Mouse (Mus musculus) CH12.LX (cell line): Measurements from ENCODE around the gene Itprid2. TPM values are rescaled to one million over a fixed set of nuclear protein-coding genes. Genes with fewer than 3 reads are reported as not detected.
A peak's percentile ranks its signal among the peaks of the same experiment; 100 is the strongest.

Experiments used
- DNase-seq: peaks from one replicate; pipeline ENCODE4 v3.0.0-alpha.2; 2013; ENCODE audit errors: extremely low read depth
- H3K27ac ChIP-seq: 2 replicates; pipeline ENCODE4 v1.5.1; 2012; ENCODE audit warnings: low read depth, mild to moderate bottlenecking, control low read depth, moderate library complexity; ENCODE audit not compliant: insufficient read depth
- H3K27me3 ChIP-seq: replicated peaks from 2 replicates; pipeline ENCODE3; 2012; ENCODE audit warnings: inconsistent platforms
- H3K36me3 ChIP-seq, 2 experiments: replicated peaks in 1 of 2; 2 replicates each; pipeline versions ENCODE3 to v1.6.1; 2012; ENCODE audit warnings: inconsistent platforms in 1 of 2, low read length in 1 of 2, mild to moderate bottlenecking in 1 of 2, mixed read lengths in 1 of 2, moderate library complexity in 1 of 2; ENCODE audit not compliant: control insufficient read depth in 1 of 2, insufficient read depth in 1 of 2
- H3K4me1 ChIP-seq, 2 experiments: 2 replicates each; pipeline ENCODE4 v1.6.1; 2012; ENCODE audit warnings: inconsistent platforms in 1 of 2, moderate library complexity in 1 of 2; ENCODE audit not compliant: insufficient read depth in 2 of 2, control insufficient read depth in 1 of 2
- H3K4me2 ChIP-seq: 2 replicates; pipeline ENCODE4 v1.6.1; 2012; ENCODE audit warnings: low read depth, mild to moderate bottlenecking, control low read depth; ENCODE audit not compliant: poor library complexity, insufficient read depth, severe bottlenecking
- H3K4me3 ChIP-seq, 3 experiments: fragments of 150-350 bp in 1 of 3; sonication (generic) in 1 of 3; replicated peaks in 1 of 3; 2 replicates each; pipeline versions ENCODE3 to v1.5.1; 2011 to 2012; ENCODE audit warnings: low read depth in 2 of 3, low read length in 2 of 3, mild to moderate bottlenecking in 2 of 3, moderate library complexity in 2 of 3, control low read depth in 1 of 3, improper control_type of control experiment in 1 of 3, inconsistent platforms in 1 of 3, mixed read lengths in 1 of 3; ENCODE audit not compliant: poor library complexity in 1 of 3
- H3K79me2 ChIP-seq: replicated peaks from 2 replicates; pipeline ENCODE4 v1.6.1; 2012; ENCODE audit warnings: mild to moderate bottlenecking, moderate library complexity; ENCODE audit not compliant: control insufficient read depth, poor library complexity, insufficient read depth, severe bottlenecking; ENCODE audit errors: extremely low read depth
- H3K9ac ChIP-seq: 2 replicates; pipeline ENCODE4 v1.6.1; 2012; ENCODE audit warnings: low read depth, mild to moderate bottlenecking, control low read depth, moderate library complexity; ENCODE audit not compliant: insufficient read depth
- H3K9me3 ChIP-seq: replicated peaks from 2 replicates; pipeline ENCODE3; 2012; ENCODE audit warnings: low read length, inconsistent platforms, mixed read lengths
- BHLHE40 ChIP-seq: IDR thresholded peaks from 2 replicates; pipeline ENCODE4 v1.6.1; 2011; ENCODE audit warnings: mild to moderate bottlenecking, low read depth, low read length, improper control_type of control experiment
- CHD1 ChIP-seq: IDR thresholded peaks from 2 replicates; pipeline ENCODE4 v1.6.1; 2012; ENCODE audit warnings: low read depth, low read length, improper control_type of control experiment, inconsistent platforms
- CTCF ChIP-seq, 2 experiments: IDR thresholded peaks in 1 of 2; conservative IDR thresholded peaks in 1 of 2; 2 replicates each; pipeline ENCODE4 v1.5.1; 2011 to 2012; ENCODE audit warnings: low read depth in 2 of 2, low read length in 2 of 2, improper control_type of control experiment in 1 of 2, inconsistent platforms in 1 of 2, mild to moderate bottlenecking in 1 of 2, moderate library complexity in 1 of 2
- E2F4 ChIP-seq: IDR thresholded peaks from 2 replicates; pipeline ENCODE4 v1.6.1; 2011; ENCODE audit warnings: low read depth, low read length, improper control_type of control experiment; ENCODE audit not compliant: insufficient replicate concordance
- ELF1 ChIP-seq: IDR thresholded peaks from 2 replicates; pipeline ENCODE4 v1.6.1; 2014; ENCODE audit warnings: low read depth, mild to moderate bottlenecking, inconsistent platforms, low read length, improper control_type of control experiment
- EP300 ChIP-seq: IDR thresholded peaks from 2 replicates; pipeline ENCODE4 v1.6.1; 2011; ENCODE audit warnings: low read length, improper control_type of control experiment
- ETS1 ChIP-seq: conservative IDR thresholded peaks from 2 replicates; pipeline ENCODE4 v1.6.1; 2012; ENCODE audit warnings: low read depth, mild to moderate bottlenecking, inconsistent platforms, low read length, improper control_type of control experiment, moderate library complexity
- GABPA ChIP-seq: IDR thresholded peaks from 2 replicates; pipeline ENCODE4 v1.6.1; 2012; ENCODE audit warnings: low read depth, low read length, improper control_type of control experiment, inconsistent platforms; ENCODE audit not compliant: insufficient replicate concordance
- HCFC1 ChIP-seq: IDR thresholded peaks from 2 replicates; pipeline ENCODE4 v1.6.1; 2012; ENCODE audit warnings: low read depth, mild to moderate bottlenecking, inconsistent platforms, low read length, improper control_type of control experiment
- IRF4 ChIP-seq: IDR thresholded peaks from 2 replicates; pipeline ENCODE4 v1.6.1; 2014; ENCODE audit warnings: low read depth, mild to moderate bottlenecking, inconsistent platforms, low read length, improper control_type of control experiment
- JUN ChIP-seq: IDR thresholded peaks from 2 replicates; pipeline ENCODE4 v1.6.1; 2011; ENCODE audit warnings: low read depth, mild to moderate bottlenecking, low read length, improper control_type of control experiment, moderate library complexity; ENCODE audit not compliant: insufficient read depth
- JUND ChIP-seq: conservative IDR thresholded peaks from 2 replicates; pipeline ENCODE4 v1.6.1; 2011; ENCODE audit warnings: low read depth, low read length, improper control_type of control experiment
- MAZ ChIP-seq: IDR thresholded peaks from 2 replicates; pipeline ENCODE4 v1.6.1; 2012; ENCODE audit warnings: low read depth, mild to moderate bottlenecking, inconsistent platforms, low read length, improper control_type of control experiment, moderate library complexity
- MEF2A ChIP-seq: IDR thresholded peaks from 2 replicates; pipeline ENCODE4 v1.6.1; 2014; ENCODE audit warnings: low read depth, mild to moderate bottlenecking, inconsistent platforms, low read length, improper control_type of control experiment, borderline replicate concordance
- MXI1 ChIP-seq: IDR thresholded peaks from 2 replicates; pipeline ENCODE4 v1.6.1; 2011; ENCODE audit warnings: mild to moderate bottlenecking, low read depth, low read length, improper control_type of control experiment
- NRF1 ChIP-seq: IDR thresholded peaks from 2 replicates; pipeline ENCODE4 v1.6.1; 2014; ENCODE audit warnings: low read depth, mild to moderate bottlenecking, inconsistent platforms, low read length, improper control_type of control experiment, moderate library complexity
- PAX5 ChIP-seq: IDR thresholded peaks from 2 replicates; pipeline ENCODE4 v1.6.1; 2012; ENCODE audit warnings: low read length, inconsistent platforms, mixed read lengths
- POLR2A ChIP-seq: IDR thresholded peaks from 2 replicates; pipeline ENCODE4 v1.6.1; 2011; ENCODE audit warnings: low read depth, mild to moderate bottlenecking, improper control_type of control experiment, low read length
- POLR2AphosphoS2 ChIP-seq: IDR thresholded peaks from 2 replicates; pipeline ENCODE4 v1.6.1; 2011; ENCODE audit warnings: low read depth, low read length, improper control_type of control experiment
- RAD21 ChIP-seq: IDR thresholded peaks from 2 replicates; pipeline ENCODE4 v1.6.1; 2011; ENCODE audit warnings: low read depth, mild to moderate bottlenecking, low read length, improper control_type of control experiment, moderate library complexity
- RCOR1 ChIP-seq: conservative IDR thresholded peaks from 2 replicates; pipeline ENCODE4 v1.6.1; 2012; ENCODE audit warnings: low read depth, mild to moderate bottlenecking, inconsistent platforms, low read length, improper control_type of control experiment
- SIN3A ChIP-seq: IDR thresholded peaks from 2 replicates; pipeline ENCODE4 v1.6.1; 2012; ENCODE audit warnings: low read length, improper control_type of control experiment, inconsistent platforms
- SMC3 ChIP-seq: IDR thresholded peaks from 2 replicates; pipeline ENCODE4 v1.6.1; 2011; ENCODE audit warnings: low read depth, low read length, improper control_type of control experiment
- TBP ChIP-seq: conservative IDR thresholded peaks from 2 replicates; pipeline ENCODE4 v1.6.1; 2011; ENCODE audit warnings: low read depth, low read length, improper control_type of control experiment
- TCF12 ChIP-seq: IDR thresholded peaks from 2 replicates; pipeline ENCODE4 v1.6.1; 2014; ENCODE audit warnings: low read depth, mild to moderate bottlenecking, inconsistent platforms, low read length, improper control_type of control experiment
- UBTF ChIP-seq: IDR thresholded peaks from 2 replicates; pipeline ENCODE4 v1.6.1; 2012; ENCODE audit warnings: low read depth, mild to moderate bottlenecking, inconsistent platforms, low read length, improper control_type of control experiment, moderate library complexity
- USF2 ChIP-seq: conservative IDR thresholded peaks from 2 replicates; pipeline ENCODE4 v1.6.1; 2011; ENCODE audit warnings: low read depth, low read length, improper control_type of control experiment
- ZC3H11A ChIP-seq: IDR thresholded peaks from 2 replicates; pipeline ENCODE4 v1.6.1; 2012; ENCODE audit warnings: low read depth, mild to moderate bottlenecking, inconsistent platforms, low read length, improper control_type of control experiment
- ZKSCAN1 ChIP-seq: IDR thresholded peaks from 2 replicates; pipeline ENCODE4 v1.6.1; 2012; ENCODE audit warnings: low read depth, inconsistent platforms, low read length, improper control_type of control experiment, borderline replicate concordance
- ZNF384 ChIP-seq: IDR thresholded peaks from 2 replicates; pipeline ENCODE4 v1.6.1; 2012; ENCODE audit warnings: low read depth, low read length, improper control_type of control experiment, inconsistent platforms
- dilution Hi-C: fragments of 300-500 bp; cut with MboI; formaldehyde crosslinking; loops from 2 replicates; pipeline ENCODE4 v1.14.3; 2020; ENCODE audit warnings: low sequenced_read_pairs; ENCODE audit not compliant: extremely low pct_unique_long_range_greater_than_20kb, extremely low pct_ligation_motif_present
- in situ Hi-C: fragments of 300-500 bp; cut with MboI; formaldehyde crosslinking; loops from 3 replicates; pipeline ENCODE4 v1.14.3; 2019; ENCODE audit warnings: low sequenced_read_pairs, low pct_ligation_motif_present, low pct_unique_long_range_greater_than_20kb, mixed read lengths
- polyA plus RNA-seq: library from polyadenylated mRNA; unstranded; fragments of >175 nt; gene quantifications from 2 replicates; pipeline ENCODE4 v1.2.1, GENCODE M21; 2012; ENCODE audit warnings: low read depth; ENCODE audit not compliant: insufficient read length
- total RNA-seq, 2 experiments: library from RNA; depleted of rRNA; stranded (reverse); fragments of 300-350 nt in 1 of 2; fragments of >200 nt in 1 of 2; gene quantifications; 2 replicates each; pipeline ENCODE4 v1.2.3; 2012 to 2014

Gene Itprid2
- total and polyA plus RNA-seq, 3 experiments: 4.3 to 17.7 (median 8.2) TPM

- H3K4me2 ChIP-seq: no peak overlapping the region
- H3K36me3 ChIP-seq: peaks cover 5 to 57% of the 10 kb centered on the region in 2 experiments
- DNase-seq: peak; percentile 29
- no peak overlapping the region for H3K27ac ChIP-seq
- in situ Hi-C loops: no loop called here
- H3K79me2 ChIP-seq: no peaks in the 10 kb centered on the region; the same call in 1 of the 2 replicates
- no peak overlapping the region for H3K9ac ChIP-seq
- H3K27me3 ChIP-seq: no peaks in the 10 kb centered on the region
- H3K4me3 ChIP-seq: no peak overlapping the region
- H3K4me1 ChIP-seq: peaks cover 8 to 29% of the 10 kb centered on the region in 2 experiments
- TF ChIP-seq USF2 (no peak), ZC3H11A (no peak), SMC3 (no peak), NRF1 (no peak), MAZ (no peak), UBTF (no peak), MXI1 (no peak), HCFC1 (no peak), ZKSCAN1 (no peak), GABPA (no peak), PAX5 (no peak), RCOR1 (no peak), TCF12 (no peak), POLR2AphosphoS2 (no peak), ETS1 (peak; percentile 28; the same call in 1 of the 2 replicates), ZNF384 (no peak), TBP (no peak), BHLHE40 (peak; percentile 44), MEF2A (peak; percentile 68), E2F4 (no peak), SIN3A (no peak), IRF4 (peak; percentile 94), RAD21 (no peak), JUN (peak; percentile 72), CTCF (conservative IDR thresholded peaks at IDR 0.05 in 1 of 2, IDR thresholded peaks at IDR 0.05 in 1 of 2; ENCODE audit: low read depth in 2 of 2, low read length in 2 of 2) (no peak), POLR2A (no peak), CHD1 (no peak), JUND (peak; percentile 90), EP300 (peak; percentile 59), ELF1 (no peak)
- dilution Hi-C loops: no loop called here
- no peaks in the 10 kb centered on the region for H3K9me3 ChIP-seq
Measured at GRCm38 (mm10) chr2:79652502-79652901, 17.4 kb downstream of the Itprid2 start.
